Mouse (Mus musculus): ENCODE results near the gene Fam168b.

GRCm38 (mm10) chr1:34860205-34860604 lies 17.3 kb upstream of the Fam168b start:
- no peak for TF ChIP-seq POLR2A (IDR thresholded peaks at IDR 0.05; ENCODE audit: insufficient read depth, low read length)
- no peak for TF ChIP-seq EP300 (IDR thresholded peaks at IDR 0.05; ENCODE audit: insufficient read depth, low read depth, low read length)
- no peak for TF ChIP-seq CTCF (IDR thresholded peaks at IDR 0.05; ENCODE audit: low read depth, low read length)
